Mouse (Mus musculus) erythroblast, embryonic 14.5 days (primary cell): ENCODE measurements around the gene Lcmt2. TPM values are rescaled to one million over a fixed set of nuclear protein-coding genes. Genes with fewer than 3 reads are reported as not detected.

ENCODE experiments used
- H3K27me3 ChIP-seq: 2 replicates; pipeline ENCODE4 v1.6.1; 2012; ENCODE audit warnings: inconsistent platforms; ENCODE audit not compliant: control insufficient read depth
- H3K36me3 ChIP-seq: 2 replicates; pipeline ENCODE4 v1.6.1; 2012; ENCODE audit warnings: mild to moderate bottlenecking, inconsistent platforms; ENCODE audit not compliant: control insufficient read depth
- H3K4me1 ChIP-seq: 2 replicates; pipeline ENCODE4 v1.6.1; 2012; ENCODE audit warnings: inconsistent platforms; ENCODE audit not compliant: control insufficient read depth
- H3K4me3 ChIP-seq: replicated peaks from 2 replicates; pipeline ENCODE3; 2012; ENCODE audit warnings: moderate library complexity, mild to moderate bottlenecking, inconsistent platforms
- H3K9me3 ChIP-seq: 2 replicates; pipeline ENCODE4 v1.6.1; 2012; ENCODE audit warnings: low read length, inconsistent platforms, mixed read lengths; ENCODE audit not compliant: control insufficient read depth
- GATA1 ChIP-seq: IDR thresholded peaks from 2 replicates; pipeline ENCODE4 v1.6.1; 2012; ENCODE audit warnings: low read length, inconsistent platforms, mixed read lengths
- TAL1 ChIP-seq: IDR thresholded peaks from 3 replicates; pipeline ENCODE4 v1.6.1; 2012; ENCODE audit warnings: low read length, inconsistent platforms, mixed read lengths
- polyA plus RNA-seq: library from polyadenylated mRNA; stranded (reverse); fragments of >175 nt; gene quantifications from 2 replicates; pipeline ENCODE4 v1.2.3, GENCODE M21; 2012

Lcmt2 gene
- polyA plus RNA-seq, 1 experiment: 0.27 TPM

DNA sequence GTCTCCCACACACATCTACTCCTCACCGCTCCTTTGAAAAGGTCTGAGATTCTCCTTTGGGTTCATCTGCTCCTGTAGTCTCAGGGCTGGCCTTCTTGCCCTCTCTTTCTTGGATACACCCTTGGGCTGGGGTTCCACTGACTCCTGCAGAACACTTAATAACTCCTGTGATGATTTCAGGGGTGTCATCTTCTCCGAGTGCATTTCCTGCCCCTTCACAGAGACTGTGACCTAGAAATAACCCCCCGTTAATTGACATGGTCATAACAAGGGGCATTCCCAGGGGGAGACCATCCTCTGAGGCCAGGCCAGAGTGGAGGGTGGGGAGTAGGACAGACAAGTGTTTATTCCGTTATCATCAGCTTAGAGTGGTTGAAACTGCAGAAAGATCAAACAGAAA is 28.7 kb upstream of the Lcmt2 start:
- H3K4me1 ChIP-seq: peaks cover 36% of the 10 kb centered on the region
- peak overlapping the region; percentile 85 for H3K4me3 ChIP-seq
- peaks cover 49% of the 10 kb centered on the region for H3K36me3 ChIP-seq
- no peaks in the 10 kb centered on the region for H3K9me3 ChIP-seq
- TF ChIP-seq TAL1 (no peak), GATA1 (no peak)
- H3K27me3 ChIP-seq: no peaks in the 10 kb centered on the region

DNA sequence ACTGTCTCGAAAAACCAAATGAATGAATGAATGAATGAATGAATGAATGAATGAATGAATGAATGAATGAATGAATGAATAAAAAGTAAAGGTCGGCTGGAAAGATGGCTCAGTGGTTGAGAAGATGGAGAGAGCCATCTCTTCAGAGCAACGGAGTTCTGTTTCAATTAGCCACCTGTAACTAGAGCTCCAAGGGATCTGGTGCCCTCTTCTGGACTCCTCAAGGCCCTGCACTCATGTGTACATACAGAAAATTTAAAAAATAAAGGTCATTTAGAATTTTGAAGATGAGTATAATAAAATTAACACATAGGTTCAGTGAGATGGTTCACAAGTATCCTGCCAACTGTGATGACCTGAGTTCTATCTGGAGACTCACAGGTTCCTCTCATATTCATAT is 12.6 kb upstream of the Lcmt2 start:
- H3K4me3 ChIP-seq: no peak overlapping the region
- H3K4me1 ChIP-seq: no peaks in the 10 kb centered on the region
- no peaks in the 10 kb centered on the region for H3K27me3 ChIP-seq
- peaks cover 77% of the 10 kb centered on the region for H3K36me3 ChIP-seq
- H3K9me3 ChIP-seq: no peaks in the 10 kb centered on the region
- TF ChIP-seq GATA1 (no peak), TAL1 (no peak)

DNA sequence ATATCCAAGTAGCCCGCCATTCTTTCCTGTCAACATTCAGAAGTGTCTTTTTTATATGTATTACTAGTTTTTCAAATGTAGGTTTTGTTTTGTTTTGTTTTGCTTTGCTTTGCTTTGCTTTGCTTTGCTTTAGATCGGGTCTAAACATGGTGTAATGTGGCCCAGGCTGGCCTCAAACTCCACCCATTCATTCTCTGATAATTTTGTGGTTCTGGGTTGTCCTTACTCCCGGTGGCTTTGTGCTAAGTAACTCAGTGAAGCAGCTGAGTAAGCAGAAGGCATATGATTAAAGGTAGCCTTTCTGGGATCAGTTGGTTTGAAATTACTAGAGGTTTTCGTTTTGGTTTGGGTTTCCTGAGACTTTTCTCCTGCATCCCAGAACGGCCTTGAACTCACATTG is 9.2 kb upstream of the Lcmt2 start:
- Histone ChIP-seq H3K9me3 (no peaks in the 10 kb centered on the region), H3K36me3 (peaks cover 79% of the 10 kb centered on the region), H3K4me3 (no peak overlapping the region), H3K4me1 (no peaks in the 10 kb centered on the region), H3K27me3 (no peaks in the 10 kb centered on the region)
- TF ChIP-seq TAL1 (no peak), GATA1 (no peak)

DNA sequence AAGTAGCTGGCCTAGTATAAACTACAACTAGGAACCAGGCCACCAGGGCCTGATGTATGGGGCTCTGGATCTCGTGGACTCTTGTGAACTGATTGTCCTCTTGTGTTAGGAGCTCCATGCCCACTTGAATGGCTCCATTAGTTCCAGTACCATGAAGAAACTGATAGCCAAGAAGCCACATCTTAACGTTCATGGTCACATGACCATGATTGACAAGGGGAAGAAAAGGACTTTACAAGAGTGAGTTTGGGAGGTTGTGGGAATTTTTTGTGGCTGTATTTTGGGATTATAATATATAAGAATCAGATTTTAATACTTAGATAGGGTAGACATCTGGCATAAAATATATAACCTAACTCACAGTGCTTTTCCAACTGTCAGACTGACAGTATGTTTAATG is 2.0 kb upstream of the Lcmt2 start:
- TF ChIP-seq TAL1 (no peak), GATA1 (no peak)
- H3K4me3 ChIP-seq: no peak overlapping the region
- no peaks in the 10 kb centered on the region for H3K9me3 ChIP-seq
- peaks cover 57% of the 10 kb centered on the region for H3K36me3 ChIP-seq
- H3K27me3 ChIP-seq: no peaks in the 10 kb centered on the region
- H3K4me1 ChIP-seq: peaks cover 39% of the 10 kb centered on the region

DNA sequence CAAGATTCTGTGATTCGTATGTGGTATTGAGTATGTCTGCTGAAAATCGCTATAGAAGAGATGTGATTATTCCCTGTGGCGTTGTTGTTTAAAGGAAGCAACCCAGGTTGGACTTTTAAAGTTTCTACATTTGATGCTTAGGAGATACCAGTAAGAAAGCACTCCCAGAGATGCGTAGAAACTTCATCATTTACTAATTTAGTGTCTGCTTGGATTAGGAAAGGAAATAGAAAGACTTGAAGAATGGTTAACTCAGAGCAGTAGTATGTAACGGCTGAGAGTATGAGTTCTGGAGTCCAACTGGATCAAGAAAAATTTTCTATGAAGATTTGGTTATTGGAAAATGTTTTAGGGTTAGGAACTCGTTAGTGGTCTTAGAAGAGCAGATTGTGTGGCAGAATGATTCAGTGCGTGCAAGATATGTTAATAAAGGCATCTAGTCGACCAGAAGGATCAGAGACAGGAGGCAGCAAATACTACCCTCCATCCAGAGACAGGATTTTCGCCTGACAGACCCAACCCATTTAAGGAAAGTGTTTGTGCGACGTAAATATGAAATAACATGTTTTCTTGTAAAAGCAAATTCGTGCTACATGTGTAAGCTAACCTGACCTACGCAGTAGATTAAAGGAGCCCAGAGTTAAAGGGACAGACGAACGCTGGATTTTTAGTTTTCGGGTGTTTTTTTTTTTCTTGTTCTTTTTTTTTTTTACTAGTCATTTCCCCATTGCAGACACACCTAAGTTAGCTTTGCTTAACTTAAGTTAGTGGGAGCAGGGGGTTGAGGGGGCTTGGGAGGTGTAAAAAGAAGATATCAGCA is 973 bp upstream of the Lcmt2 start:
- peaks cover 53% of the 10 kb centered on the region for H3K36me3 ChIP-seq
- H3K4me1 ChIP-seq: peaks cover 40% of the 10 kb centered on the region
- peak overlapping the region; percentile 66 for H3K4me3 ChIP-seq
- no peaks in the 10 kb centered on the region for H3K27me3 ChIP-seq
- no peaks in the 10 kb centered on the region for H3K9me3 ChIP-seq
- TF ChIP-seq TAL1: no peak
- no peak for TF ChIP-seq GATA1

DNA sequence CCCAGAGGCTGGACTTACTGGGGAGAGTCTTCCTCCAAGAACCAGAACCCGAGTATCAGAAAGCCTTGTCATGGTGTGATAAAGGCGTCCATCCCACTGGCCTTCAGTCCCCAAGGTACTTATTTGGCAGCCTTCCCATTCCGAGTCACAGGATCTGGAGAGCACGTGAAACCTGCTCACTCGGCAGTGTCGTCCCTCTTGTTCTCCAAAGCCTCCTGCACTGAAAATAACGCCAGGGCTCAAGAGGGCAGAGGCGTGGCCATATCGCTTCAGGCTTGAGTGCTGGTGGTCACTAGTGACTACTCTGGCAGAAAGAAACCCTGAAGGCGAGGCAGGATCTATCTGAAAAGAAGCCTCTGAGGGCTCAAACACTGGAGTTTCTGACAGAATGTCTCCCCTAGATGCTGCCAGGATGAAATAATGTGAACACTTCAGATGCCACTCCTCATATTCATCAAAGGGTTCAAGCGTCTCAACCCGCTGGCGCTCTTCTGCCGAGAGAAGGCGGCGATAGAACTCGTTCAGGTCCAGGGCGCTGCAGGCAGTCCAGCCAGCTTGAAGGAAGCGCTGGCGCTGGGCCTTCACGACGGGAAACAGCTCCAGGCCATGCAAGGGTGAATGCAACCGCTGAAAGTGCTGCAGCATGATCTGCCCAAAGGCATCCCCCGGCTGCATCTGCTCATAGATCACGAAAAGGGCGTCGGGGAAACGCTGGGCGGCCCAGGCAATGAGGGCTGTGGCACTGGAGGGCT is 1.0 kb downstream of the Lcmt2 start:
- no peaks in the 10 kb centered on the region for H3K27me3 ChIP-seq
- no peak for TF ChIP-seq GATA1
- TF ChIP-seq TAL1: no peak
- peak overlapping the region; percentile 100 for H3K4me3 ChIP-seq
- H3K9me3 ChIP-seq: peaks cover 2% of the 10 kb centered on the region; the same call in 1 of the 2 replicates
- H3K4me1 ChIP-seq: peaks cover 40% of the 10 kb centered on the region
- peaks cover 37% of the 10 kb centered on the region for H3K36me3 ChIP-seq

DNA sequence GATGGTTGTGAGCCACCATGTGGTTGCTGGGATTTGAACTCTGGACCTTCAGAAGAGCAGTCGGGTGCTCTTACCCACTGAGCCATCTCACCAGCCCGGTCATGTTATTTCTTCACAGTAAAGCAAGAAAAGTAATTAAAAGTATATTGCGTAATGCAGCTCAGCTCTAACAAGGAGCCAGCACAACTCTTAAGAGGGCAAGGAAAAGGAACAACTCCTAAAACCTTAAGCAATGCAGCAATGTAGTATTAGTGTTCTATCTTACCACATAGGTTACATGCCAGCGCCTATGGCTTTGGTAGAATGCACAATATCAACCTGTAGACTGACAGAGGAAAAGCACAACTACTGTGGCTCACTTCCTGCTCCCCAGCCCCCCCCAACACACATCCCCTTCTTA is 3.1 kb downstream of the Lcmt2 start:
- Histone ChIP-seq H3K27me3 (no peaks in the 10 kb centered on the region), H3K9me3 (peaks cover 2% of the 10 kb centered on the region; the same call in 1 of the 2 replicates), H3K4me3 (no peak overlapping the region), H3K4me1 (peaks cover 41% of the 10 kb centered on the region), H3K36me3 (peaks cover 24% of the 10 kb centered on the region)
- TF ChIP-seq GATA1 (no peak), TAL1 (no peak)

DNA sequence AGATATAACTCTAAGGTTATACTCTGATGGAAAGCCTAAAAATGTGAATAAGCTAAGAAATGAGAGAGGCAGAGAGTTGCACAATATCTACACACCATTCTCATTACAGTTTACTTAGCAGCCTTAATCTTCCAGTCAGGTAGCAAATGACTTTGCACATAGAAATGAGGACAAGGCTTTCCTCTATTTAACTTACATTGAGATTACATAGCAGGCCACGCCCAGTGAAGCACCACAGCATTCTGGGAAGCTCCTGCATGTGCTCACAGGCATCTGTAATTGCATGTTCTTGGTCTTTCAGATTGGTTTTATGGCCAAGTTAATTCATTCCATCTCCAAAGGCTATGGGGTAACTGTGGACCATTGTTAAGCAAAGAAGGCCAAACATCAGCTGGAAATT is 7.6 kb downstream of the Lcmt2 start:
- TF ChIP-seq GATA1: no peak
- TF ChIP-seq TAL1: no peak
- no peaks in the 10 kb centered on the region for H3K27me3 ChIP-seq
- H3K4me1 ChIP-seq: peaks cover 8% of the 10 kb centered on the region
- no peak overlapping the region for H3K4me3 ChIP-seq
- H3K36me3 ChIP-seq: peaks cover 8% of the 10 kb centered on the region
- H3K9me3 ChIP-seq: peaks cover 2% of the 10 kb centered on the region; the same call in 1 of the 2 replicates
